Mouse (Mus musculus) layer of hippocampus, adult 2 months (tissue): ENCODE results near the gene Tmem43. TPM values are rescaled to one million over a fixed set of nuclear protein-coding genes. Genes with fewer than 3 reads are reported as not detected.
A peak's percentile ranks its signal among the peaks of the same experiment; 100 is the strongest.

Source experiments
- DNase-seq, 2 experiments: peaks; one replicate each; pipeline ENCODE4 v3.0.0; 2022; ENCODE audit warnings: low spot score in 2 of 2
- H3K27ac ChIP-seq: fragments of 200-600 bp; 2 replicates; pipeline ENCODE4 v1.8.1; 2022
- H3K4me3 ChIP-seq: fragments of 200-600 bp; 2 replicates; pipeline ENCODE4 v1.8.1; 2022; ENCODE audit warnings: mild to moderate bottlenecking
- CTCF ChIP-seq: fragments of 200-600 bp; conservative IDR thresholded peaks from 2 replicates; pipeline ENCODE4 v1.8.1; 2022; ENCODE audit warnings: antibody characterized with exemption, mild to moderate bottlenecking, moderate library complexity
- long read RNA-seq, 2 experiments: library from polyadenylated mRNA; stranded (forward); transcript quantifications; one replicate each; pipeline ENCODE4 v2.0.0; 2021; ENCODE audit warnings: borderline mapping rate in 2 of 2
- total RNA-seq, 2 experiments: library from RNA; stranded (reverse); gene quantifications; 2 replicates each; pipeline ENCODE4 v1.2.3; 2021

The Tmem43 gene
- total RNA-seq: 10 to 100 TPM; 28.3 to 28.7 TPM
- long read RNA-seq, experiment 1, transcript Tmem43-201 (12 exons, 2,903 nt): major isoform, 22 of 22 reads
- long read RNA-seq, experiment 1, partial matches to known transcripts: 0 of 22 reads
- long read RNA-seq, experiment 1, other reads (novel, unspliced or antisense): 0 of 22 reads
- long read RNA-seq, experiment 2, transcript Tmem43-201 (12 exons, 2,903 nt): major isoform, 25 of 30 reads
- long read RNA-seq, experiment 2, partial matches to known transcripts: 3 of 30 reads
- long read RNA-seq, experiment 2, other reads (novel, unspliced or antisense): 2 of 30 reads

DNA sequence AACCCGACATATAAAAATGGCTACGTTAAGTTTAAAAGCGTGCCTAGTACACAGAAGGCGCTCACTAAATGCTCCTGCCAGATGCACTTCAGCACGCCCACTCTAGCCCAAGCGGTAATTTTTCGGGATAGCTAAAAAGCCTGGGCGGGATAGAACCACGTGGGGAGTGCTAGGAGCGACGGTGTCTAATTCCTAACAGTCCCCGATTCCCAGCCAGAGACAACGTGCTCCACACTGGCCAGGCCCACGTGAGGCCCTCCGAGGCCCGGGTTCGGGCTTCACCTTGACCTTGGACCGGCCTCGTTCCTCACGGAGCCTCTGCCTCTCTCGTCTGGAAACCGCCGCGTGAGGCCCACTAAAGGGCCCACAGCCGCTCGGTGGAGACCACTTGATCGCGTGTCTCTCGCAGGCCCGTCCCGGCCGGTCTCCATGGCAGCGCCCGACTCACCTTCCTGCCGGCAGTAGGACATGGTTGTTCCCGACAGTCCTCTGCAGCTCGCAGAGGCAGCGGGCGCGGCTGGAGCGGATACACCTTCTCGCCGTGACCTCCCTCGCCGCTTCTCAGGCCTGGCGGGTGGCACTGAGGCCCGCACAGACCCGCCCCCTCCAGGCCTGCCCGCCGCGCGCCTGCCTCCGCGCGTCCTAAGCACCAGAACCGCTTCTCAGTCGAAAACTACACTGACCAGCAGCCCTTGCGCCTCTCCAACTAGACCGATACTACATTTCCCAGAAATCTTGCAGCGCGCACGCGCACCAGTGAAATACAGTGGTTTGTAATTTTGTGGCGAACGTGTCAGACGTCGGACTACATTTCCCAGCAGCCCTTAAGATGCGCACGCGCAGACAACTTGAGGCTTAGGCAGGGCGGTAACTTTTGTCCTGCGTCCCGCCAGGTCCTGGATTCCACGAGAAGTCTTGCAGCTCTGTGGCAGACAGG, at the start of gene Tmem43, which contains the start of gene Chchd4:
Gene Tmem43, plus strand, starts transcription at position 836 of the 937 bp plus-strand sequence.
Gene Chchd4, minus strand, starts transcription at position 679 of the 937 bp plus-strand sequence.
- peak; percentile 97 to 99 for DNase-seq
- Histone ChIP-seq H3K4me3 (peak within 1 kb of the TSS; percentile 71), H3K27ac (peak within 1 kb of the TSS; percentile 92)
- no peak for TF ChIP-seq CTCF

DNA sequence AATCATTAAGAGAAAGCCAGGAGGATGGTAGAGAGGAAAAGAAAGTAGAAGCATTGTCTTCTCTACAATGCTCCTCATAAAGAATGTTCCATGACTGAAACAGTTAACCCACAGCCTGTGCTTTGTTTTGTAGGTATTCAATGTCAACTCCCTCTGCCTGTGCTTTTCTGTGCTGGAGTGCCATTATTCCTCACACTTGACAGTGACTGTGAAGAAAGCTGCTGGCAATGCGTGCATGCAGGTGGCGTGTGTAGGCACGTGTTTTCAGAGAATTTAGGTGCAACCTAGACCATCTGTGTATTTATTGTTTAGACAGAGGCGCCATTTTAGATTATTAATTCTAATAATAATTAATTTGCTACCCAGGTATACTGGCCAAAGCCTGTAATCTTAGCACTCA, 49.4 kb upstream of the Tmem43 start:
- no peak for TF ChIP-seq CTCF
- Histone ChIP-seq H3K27ac (no peak overlapping the region), H3K4me3 (no peak overlapping the region)
- no peak for DNase-seq

DNA sequence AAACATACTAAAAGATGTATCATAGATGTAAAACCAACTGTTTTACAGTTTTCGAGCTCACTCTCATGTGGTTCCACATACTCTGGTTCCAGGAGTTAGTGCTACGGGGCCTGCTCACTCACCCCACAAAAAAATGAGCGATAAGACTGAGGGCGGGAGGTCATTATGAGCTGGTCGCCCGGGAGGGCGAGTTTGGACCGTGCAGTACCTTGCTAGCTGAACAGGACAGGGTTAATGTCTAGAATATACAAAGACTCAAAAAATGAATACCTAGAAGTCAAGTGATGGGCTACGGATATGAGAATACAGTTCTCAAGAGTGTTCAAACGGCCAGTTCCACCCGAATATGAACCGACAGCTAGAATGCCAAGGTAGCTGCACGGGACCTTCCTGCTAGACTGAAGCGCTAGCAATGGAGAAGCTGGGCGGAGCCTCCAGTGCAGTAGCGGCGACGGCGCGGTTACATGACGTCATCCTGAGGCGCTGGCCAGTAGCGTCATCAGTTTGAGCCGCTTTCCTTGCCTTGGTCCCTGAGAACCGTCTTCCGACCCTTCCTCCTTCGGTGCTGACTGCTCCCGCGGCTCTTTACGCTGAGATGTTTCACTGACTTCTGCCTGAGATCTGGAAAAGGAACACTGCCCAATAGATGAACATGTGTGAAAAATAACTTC, 32.9 kb upstream of the Tmem43 start:
- peak overlapping the region; percentile 87 for H3K27ac ChIP-seq
- H3K4me3 ChIP-seq: peak overlapping the region; percentile 58
- no peak for TF ChIP-seq CTCF
- peak; percentile 97 to 99 for DNase-seq

DNA sequence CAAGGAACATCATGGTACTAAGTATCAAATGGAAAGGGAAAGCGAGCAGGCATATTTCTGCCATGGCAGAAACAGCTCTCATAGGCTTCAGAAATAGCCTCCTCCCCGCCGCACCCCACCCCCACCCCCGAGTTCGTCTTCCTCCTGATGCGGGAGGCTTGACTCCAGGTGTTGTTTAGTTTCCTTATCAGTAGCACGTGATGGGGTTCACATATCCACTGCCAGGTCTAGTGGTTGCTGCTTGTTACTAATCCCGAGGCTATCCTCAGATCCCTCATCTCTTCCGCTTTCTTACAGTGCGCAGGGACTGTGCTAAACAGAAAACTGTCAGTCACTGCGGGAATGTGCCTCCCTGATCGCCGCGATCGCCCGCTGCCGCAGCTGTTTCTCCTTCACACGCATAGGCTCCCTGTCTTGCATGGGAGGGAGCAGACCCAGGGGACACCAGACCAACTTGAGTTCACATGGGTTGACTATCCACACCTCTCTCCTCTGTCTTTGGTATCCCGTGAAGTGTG, 32.3 kb upstream of the Tmem43 start:
- Histone ChIP-seq H3K4me3 (peak overlapping the region; percentile 58), H3K27ac (peak overlapping the region; percentile 87)
- no peak for TF ChIP-seq CTCF
- no peak for DNase-seq

DNA sequence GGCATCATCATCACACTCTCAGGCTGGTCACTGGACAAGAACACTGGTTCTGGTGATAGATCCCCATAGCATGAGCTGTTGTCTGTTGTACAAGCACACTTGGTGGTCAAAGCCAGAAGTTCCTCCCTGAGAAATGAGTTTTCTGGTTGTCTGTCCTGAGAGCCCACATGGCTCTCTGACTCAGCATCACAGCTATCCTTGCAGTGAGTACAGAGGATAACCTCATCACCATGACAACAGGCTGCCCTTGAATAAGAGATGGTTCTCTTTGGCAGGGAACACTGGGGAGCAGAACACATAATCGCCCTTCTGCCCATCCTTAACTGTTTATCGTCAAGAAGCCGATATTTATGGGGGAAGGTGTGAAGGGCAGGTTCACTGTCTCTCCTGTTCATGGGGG, 28.2 kb upstream of the Tmem43 start:
- TF ChIP-seq CTCF: no peak
- DNase-seq: no peak
- H3K27ac ChIP-seq: no peak overlapping the region

DNA sequence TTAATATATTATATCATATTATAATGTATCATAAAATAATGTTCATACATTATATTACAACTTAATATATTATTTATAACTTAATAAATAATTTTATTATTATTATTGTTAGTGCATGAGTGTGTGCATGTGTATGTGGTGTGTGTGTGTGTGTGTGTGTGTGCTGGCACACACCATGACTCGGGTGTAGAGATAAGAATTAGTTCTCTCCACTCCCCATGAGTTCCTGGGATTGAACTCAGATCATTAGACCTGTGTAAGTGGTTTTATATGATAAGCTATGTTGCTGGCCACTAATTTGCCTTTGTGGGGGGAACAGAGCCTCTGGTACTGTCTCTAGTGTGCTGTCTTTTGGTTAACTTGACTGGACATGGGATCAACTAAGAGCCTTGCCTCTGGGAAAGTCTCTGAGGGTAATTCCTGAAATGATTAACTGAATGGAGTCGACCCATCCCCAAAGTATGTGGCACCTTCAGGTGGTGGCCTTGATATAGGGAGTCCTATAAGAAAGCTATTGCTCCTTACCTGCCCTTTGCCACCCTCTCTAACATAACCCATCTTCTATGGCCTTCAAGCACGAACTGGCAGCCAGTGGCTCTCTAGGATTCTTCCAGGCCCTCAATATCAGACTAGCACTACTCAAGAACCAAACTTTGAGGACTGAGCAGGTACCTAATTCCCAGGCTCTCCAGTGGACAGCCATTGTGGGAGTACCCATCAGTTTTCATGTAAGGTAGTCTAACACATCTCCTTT, 23.9 kb upstream of the Tmem43 start:
- no peak for DNase-seq
- H3K4me3 ChIP-seq: no peak overlapping the region
- TF ChIP-seq CTCF: no peak
- H3K27ac ChIP-seq: no peak overlapping the region

More for the DNA sequence above, 28.2 kb upstream of the Tmem43 start:
- H3K4me3 ChIP-seq: no peak overlapping the region

DNA sequence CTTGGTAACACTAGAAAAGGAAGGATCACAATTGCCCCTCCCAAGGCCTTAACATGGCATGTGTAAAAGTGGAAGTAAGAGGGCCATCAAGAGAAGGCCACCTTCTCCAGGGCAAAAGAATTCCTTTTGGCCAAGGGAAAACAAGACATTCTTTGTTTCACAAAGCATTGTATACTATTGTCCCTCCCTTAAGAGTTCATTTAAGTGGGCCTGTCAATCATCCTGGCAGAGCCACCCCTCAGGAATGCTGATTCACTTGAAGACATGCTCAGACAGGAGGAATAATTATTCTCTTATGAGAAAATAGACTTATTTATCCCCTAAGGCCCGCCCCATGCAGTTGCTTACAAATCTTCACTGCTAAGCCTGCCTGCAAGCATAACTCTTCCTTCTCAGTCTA, 21.4 kb upstream of the Tmem43 start:
- no peak overlapping the region for H3K27ac ChIP-seq
- H3K4me3 ChIP-seq: no peak overlapping the region
- no peak for DNase-seq
- TF ChIP-seq CTCF: no peak

DNA sequence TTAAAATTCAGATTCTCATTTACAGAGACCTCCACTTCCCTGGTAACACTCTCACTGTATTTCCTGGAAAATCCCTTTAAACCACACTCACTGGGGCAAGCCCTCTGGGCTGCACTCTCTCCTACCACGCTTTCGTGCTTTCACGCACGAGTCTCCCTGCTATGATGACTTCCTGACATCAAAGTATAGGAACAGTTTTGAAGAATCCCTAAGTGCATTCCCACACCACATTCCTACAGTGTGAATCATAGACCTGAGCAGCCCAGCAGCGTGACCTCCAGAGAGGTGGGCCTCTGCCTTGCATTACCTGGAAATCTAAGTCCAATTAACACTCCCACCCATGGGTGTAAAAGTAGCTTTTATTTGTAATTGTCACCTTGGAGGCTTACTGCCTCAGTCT, 19.0 kb upstream of the Tmem43 start:
- no peak for TF ChIP-seq CTCF
- DNase-seq: no peak
- no peak overlapping the region for H3K27ac ChIP-seq
- no peak overlapping the region for H3K4me3 ChIP-seq

DNA sequence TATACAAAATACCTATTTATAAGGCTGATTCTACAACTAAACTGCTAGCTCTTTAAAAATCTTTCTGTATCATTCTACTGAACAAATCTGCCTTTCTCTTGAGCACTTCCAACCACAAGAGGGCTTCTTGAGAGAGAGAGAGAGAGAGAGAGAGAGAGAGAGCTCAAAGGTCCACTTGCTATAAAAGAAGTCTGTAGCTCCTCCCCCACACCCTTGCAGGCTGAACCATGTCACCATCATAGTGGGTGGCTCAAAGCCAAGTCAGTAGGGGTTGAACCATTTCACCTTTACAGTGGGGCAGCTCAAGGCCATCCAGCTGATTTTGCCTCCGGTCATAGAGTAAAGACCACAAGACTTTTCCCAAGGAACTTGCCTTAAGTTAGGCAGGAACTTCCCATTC, 14.0 kb upstream of the Tmem43 start:
- no peak overlapping the region for H3K27ac ChIP-seq
- DNase-seq: no peak

DNA sequence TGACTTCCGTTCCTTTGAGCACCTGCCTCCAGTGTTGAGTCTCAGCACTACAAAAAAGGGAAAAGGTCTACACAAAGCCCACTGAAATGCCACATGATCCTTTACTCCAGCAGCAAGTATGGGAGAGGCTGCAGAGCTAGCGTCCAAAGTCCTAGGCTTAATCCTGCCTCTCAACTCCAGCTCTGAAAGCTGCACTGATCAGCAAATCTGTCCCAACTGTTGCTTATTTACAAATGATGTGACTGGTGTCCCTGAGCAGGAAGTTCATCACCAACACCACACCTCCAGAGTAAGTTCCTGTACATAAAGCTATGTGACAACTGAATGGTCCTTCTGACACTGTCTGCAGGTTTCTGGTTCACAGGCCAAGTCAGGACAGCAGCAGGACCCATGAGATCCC, 7.7 kb upstream of the Tmem43 start:
- TF ChIP-seq CTCF: no peak
- no peak for DNase-seq
- H3K4me3 ChIP-seq: no peak overlapping the region
- no peak overlapping the region for H3K27ac ChIP-seq

More for the DNA sequence above, 14.0 kb upstream of the Tmem43 start:
- no peak; the same call in 1 of the 2 replicates for TF ChIP-seq CTCF
- H3K4me3 ChIP-seq: no peak overlapping the region

DNA sequence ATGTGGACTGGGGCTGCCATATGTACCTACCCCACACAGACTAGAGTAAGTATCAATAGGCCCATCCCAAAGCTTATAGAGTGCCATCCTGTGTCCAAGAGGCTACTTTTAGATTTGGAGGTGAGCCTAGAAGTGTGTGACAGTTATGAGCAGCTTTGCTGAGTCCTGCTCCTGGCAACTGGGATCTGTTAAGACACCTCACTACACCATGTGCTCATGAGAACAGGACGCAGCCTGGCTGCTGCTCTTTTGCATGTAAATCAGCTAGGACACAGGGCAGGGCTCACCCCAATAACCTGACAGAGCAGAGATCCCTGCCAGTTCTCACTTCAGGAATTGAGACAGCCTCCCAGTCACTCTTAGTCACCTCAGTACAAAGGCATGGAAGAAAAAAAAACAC, 6.4 kb upstream of the Tmem43 start:
- no peak for DNase-seq
- Histone ChIP-seq H3K4me3 (no peak overlapping the region), H3K27ac (no peak overlapping the region)
- no peak for TF ChIP-seq CTCF

DNA sequence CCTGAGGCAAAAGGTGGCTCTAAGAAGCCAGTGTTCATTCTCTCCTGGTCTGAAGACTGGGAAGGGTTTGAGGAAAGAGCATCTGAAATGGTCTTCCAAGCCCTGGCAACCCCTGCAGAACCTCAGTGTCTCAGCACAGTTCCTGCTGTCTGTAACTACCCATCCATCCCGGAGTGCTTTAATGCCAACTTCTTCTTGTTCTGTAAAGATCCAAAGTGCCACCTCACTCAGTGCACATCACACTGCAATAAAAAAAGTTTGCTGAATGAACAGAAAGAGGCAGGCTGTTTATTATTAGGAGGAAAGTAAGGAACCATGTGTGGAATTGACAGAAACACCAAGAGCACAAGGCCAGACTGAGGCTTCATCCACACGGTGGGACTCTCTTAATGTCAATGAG, 2.8 kb upstream of the Tmem43 start:
- TF ChIP-seq CTCF: no peak
- no peak overlapping the region for H3K4me3 ChIP-seq
- no peak for DNase-seq
- H3K27ac ChIP-seq: no peak overlapping the region
